Mouse (Mus musculus) brain, embryonic 18.5 days (tissue): ENCODE data around the gene Sh3d19.
A peak's percentile ranks its signal among the peaks of the same experiment; 100 is the strongest.

ENCODE experiments used
- DNase-seq: peaks from one replicate; pipeline ENCODE4 v3.0.0-alpha.2; 2012; ENCODE audit warnings: low read depth, low spot score

Sh3d19 gene

DNA sequence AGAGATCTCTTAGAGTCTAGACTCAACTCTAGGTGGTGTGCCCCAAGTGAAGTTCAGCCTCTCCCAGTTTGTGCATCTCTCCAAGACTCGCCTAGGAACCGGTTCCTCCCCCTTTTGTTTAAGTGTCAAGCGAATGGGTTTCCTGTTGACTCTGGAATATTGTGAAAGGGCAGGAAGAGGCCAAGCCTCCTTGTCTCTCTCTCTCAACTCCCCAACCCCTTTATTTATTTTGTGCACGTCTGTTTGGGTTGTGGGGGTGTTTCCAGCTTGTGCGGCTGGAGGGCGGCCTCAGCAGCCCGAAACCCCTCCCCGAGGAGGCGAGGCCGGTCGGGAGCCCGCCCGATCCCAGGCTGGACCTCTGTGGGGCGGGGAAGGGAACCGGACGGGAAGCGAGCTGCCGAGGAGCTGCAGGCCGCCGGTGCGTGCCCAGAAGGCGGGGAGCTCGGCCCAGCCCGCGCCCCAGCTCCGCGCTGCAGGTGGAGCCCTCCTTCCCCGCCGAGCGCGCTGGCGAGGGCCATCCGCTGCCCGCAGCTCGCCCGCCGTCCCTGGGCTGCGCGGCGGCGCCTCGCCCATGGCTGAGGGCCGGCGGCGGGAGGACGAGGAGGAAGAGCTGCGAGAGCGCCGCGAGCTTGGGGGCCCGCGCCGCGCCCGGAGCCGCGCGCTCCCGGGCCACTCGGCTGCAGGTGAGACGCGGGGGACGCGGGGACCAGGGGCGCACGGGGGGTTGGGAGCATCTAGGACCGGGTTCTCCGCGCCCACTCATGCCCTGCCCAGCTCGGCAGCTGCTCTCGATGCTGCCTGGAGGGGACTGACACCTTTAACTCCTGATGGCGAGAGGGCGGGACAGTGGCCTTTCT, at the start of gene Sh3d19:
TSS of gene Sh3d19 (plus strand) at position 368 of the 857 bp plus-strand sequence.
- DNase-seq, result peak; percentile 32

- no peak for DNase-seq
These were observed 48.6 kb upstream of the Sh3d19 start for GRCm38 (mm10) chr3:85922331-85922730.

DNA sequence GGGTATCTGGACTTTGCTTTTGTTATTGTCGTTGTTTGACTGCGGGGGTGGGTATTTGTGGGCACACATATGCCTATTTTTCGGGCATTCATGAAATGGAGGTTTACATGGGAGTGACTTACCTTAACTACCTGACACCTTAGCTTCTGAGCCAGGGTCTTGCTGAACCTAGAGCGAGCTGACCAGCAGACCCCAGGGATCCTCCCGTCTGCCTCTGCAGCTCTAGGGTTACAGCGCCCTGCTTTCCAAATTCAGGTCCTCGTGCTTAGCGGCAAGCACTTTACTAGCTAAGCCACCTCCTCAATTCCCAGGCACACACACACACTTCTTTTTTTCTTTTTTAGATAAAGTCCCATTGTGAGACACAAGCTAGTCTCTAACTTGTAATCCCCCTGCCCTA, 47.6 kb upstream of the Sh3d19 start:
- no peak for DNase-seq

DNA sequence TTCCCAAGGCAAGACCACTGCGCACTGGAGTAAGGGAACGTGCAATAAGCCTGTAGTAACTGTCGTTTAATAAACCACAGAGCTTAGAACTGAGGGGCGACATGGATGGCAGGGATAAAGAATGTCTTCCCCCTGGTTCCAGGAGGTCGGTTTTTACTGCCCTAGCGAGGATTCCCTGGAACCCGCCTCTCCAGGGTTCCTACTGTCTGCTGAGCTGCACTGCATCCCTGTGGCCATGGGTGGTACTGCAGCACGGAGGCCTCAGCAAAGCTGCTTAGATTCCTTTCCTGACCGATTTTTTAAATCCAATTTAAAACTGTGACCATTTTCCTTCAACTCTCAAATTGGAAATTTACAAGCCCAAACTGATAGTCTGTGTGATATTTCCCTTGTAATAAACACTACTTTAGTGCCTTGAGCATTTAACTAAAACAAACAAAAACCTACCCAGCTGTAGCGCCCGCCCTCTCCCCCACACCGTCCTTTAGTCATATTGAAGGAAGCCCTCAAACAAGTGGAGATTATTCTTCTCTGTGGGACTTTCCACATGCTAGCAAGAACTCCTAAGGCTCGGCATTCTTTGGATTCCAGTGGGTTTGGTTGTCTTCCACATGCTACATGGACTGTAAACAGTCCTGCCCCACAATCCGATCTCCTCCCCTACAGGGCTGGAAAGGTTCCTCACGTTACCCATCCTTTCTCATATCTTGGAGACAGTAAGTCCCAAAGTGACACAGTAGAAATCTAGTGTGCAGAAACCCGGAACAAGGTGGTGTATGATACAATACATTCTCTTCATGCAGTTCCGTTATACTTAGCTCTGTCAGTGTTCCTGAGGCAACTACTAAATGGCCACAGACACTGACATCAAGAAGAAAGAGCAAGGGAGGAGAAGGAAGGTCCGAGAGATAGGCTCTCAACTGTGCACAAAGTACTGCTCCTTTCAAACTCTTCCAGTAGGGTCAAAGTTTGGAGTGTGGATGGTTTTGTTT, 46.7 kb upstream of the Sh3d19 start:
- DNase-seq, result peak; percentile 45

- DNase-seq, result no peak
These were observed 43.6 kb upstream of the Sh3d19 start for GRCm38 (mm10) chr3:85927296-85927695.

DNA sequence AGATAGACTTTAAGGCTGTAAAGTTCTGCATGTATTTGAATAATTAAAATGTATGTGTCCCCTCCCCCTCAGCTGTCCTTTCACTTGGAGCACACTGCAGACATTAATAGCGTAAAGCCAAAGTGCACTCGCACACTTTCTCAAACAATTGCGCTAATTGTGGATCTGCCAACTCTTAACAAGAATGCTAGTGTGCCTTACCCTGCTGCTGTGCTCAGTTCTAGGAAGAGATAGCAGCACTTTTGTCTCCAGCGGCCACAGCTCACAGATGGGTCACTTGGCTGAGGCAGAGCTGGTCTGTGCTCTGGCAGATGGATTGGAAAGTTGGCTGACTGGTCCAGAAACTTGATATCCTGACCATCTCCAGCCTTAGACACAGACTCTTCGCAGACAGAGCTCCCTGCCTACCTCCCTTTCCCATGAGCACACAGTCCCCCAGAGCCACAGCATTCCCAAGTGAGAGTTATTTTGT, 42.7 kb upstream of the Sh3d19 start:
- DNase-seq, result peak; percentile 28

GRCm38 (mm10) chr3:85929711-85930110, 41.2 kb upstream of the Sh3d19 start:
- no peak for DNase-seq

DNA sequence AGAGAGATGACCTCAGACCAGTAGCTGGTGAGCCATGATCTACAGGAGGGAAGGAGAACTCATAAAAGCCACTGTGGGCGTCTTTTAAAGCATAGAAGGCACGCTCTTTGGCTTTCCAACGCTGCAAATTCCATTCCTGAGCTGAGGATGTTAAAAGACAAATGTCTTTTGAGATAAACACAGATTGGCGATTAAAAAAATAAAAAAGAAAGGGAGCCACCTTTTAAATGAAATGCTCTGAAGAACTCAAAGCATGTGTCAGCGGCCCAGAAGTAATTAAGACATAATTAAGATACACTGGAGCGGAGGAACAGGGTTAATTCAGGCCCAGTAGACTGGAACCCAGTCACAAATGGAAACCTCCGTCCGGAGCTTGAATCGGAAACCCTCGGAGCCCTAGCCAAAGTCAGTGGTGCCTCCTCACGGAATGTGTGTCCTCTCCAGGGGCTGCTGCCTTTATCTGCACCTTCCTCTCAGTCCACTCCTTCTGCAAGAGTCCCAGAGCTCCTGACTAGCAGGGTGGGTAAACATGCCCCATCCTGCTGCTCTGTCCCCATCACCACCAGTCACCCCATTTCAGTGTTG, 40.1 kb upstream of the Sh3d19 start:
- DNase-seq, result no peak

DNA sequence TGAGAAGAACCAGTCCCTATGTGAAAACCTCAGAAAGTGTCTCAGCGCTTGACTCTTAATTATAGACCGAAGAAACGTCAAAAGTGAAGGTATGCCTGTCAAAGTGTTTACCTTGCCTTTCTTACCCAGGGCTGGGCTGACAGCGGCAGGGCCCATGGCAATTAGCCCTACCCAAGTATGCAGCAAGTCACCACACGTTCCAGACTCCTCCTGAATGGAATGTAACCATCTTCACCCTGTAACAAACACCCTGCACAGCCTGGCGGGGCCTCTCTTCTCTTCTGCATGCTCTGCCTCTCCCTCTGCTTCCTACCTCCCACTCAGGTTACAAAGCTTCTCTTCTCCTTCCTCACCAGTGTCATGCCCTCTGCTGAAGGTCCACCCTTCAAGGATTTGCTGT, 39.0 kb upstream of the Sh3d19 start:
- DNase-seq, result no peak

DNA sequence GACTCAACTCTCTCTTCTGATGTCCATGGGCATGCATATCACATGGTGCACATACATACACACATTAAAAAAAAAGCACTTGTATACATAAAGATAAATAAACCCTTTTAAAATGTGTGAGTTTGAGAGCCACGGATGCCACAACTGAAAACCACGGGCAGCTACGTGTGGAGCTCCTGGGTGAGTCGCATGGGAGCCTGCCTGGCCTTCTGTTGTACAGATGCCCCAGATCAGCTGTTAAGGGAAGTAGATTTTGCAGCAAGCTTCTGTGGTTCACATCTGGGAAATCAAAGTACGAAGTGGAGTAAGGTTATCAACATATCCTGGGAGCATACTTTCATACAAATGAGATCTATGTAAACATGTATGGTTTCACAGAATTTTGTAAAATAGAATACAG, 37.3 kb upstream of the Sh3d19 start:
- no peak for DNase-seq

DNA sequence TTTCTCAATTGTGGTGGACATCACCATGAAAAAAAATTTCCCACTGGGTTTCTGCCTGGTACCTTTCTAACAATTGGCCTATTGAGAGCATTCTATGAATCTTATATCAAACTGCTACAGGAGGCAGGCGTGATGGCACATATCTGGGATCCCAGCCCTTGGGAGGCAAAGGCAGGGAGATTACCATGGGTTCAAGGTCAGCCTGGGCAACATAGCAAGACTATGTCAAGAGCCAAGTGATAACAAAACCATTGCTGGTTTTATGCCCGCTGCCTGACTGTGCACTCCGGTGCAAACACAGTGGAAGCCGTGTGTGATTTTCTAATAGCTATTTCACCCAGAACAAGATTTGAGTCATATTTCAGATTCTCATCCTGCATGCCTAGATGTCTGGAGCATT, 20.0 kb upstream of the Sh3d19 start:
- no peak for DNase-seq

DNA sequence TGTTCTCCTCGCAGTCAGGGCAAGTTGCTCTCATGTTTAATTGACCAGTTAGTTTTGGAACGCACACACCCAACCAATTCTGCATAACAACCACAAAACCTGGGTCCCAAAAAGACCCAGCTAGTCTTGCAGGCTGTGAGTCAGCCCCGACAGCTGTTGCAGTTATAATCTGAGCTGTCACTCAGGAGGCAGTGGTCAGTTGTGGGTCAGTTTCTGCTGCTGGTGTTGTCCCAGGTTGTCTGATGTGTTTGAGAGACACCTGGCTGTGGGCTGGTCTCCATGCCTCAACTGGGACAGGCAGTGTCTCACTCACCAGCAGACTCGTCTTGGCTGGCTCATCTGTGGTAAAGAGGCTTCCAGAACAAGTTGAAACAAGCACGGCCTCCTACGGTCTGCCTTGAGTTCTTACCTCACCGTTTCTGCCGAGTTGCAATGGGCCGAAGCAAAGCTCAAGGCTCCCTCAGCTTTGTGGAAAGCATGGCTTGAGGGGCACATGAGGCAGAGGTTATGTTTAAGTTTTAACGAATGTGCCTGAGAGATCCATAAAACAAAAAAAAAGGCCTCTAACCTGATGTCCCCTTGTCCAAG, 18.1 kb upstream of the Sh3d19 start:
- DNase-seq, result no peak

- DNase-seq, result no peak
These were observed 15.6 kb upstream of the Sh3d19 start for GRCm38 (mm10) chr3:85955269-85955668.

GRCm38 (mm10) chr3:85955704-85956103, 15.2 kb upstream of the Sh3d19 start:
- no peak for DNase-seq

DNA sequence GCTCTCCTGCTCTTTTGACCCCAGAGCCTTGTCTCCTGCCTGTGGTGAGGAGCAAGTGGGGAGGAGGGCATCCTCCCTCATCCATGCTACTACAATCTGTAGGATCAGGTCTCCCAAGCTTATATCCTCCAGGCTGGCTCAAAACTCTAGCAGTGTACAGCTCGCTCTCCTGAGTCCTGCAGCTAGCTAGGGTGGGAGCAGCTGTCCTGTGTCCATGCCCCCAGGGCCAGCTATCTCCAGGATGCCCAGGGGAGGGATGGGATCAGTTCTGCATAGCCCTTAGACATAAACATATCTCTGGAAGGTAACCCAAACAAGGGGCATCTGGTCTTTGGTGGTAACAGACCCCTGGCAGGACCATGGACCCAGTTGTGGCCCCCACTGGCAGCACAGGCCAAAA, 11.2 kb upstream of the Sh3d19 start:
- DNase-seq, result no peak

DNA sequence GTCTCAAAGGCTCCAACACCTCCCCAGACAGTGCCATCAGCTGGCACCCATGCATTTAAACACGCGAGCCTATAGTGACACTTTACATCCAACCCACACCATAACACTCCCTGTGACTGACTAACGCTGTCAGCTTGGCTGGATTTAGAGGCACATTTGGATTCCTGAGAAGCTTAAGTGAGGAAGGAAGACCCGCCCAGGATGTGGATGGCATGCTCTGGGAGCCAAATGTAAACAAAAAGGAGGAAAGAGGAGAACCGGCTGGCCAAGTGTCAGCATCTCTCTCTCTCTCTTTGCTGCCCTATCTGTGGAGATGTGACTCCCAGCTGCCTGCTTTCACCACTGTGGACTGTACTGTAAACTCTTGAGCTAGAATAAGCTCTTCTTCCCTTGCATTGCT, 9.8 kb upstream of the Sh3d19 start:
- DNase-seq, result no peak

- DNase-seq, result no peak
These were observed 5.4 kb upstream of the Sh3d19 start for GRCm38 (mm10) chr3:85965479-85965878.

- DNase-seq, result no peak
These were observed 1.9 kb upstream of the Sh3d19 start for GRCm38 (mm10) chr3:85969040-85969439.

- no peak for DNase-seq
These were observed 678 bp downstream of the Sh3d19 start for GRCm38 (mm10) chr3:85971599-85971975.

DNA sequence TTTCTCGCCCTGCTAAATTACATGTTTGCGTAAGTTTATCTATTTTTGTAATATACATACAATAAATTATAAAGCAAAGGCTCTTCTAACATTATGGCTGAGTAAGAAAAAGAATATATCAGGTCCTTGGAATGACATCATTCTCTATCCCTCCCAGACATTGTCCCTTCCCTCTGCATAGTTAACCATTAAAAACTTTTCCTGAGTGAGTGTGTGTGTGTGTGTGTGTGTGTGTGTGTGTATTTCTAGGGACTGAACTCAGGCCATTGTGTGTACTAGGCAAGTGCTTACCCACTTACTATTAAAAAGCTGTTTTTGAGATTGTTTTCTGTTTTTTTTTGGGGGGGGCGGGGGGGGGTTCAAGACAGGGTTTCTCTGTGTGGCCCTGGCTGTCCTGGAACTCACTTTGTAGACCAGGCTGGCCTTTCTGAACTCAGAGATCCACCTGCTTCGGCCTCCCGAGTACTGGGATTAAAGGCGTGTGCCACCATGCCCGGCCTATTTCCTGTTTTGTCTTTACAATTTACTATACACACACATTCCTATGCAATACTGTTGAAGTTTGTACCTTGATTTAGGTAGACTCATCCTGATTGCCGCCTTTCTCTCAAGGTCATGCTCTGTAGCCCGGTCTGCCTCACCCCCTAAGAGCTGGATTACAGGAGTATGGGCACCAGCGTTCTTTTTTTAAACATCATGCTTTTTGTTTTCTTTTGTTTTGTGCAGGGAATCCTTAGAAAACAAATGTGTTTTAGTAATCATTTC, 2.6 kb downstream of the Sh3d19 start:
- no peak for DNase-seq

GRCm38 (mm10) chr3:85974451-85974850, 3.5 kb downstream of the Sh3d19 start:
- no peak for DNase-seq
